Mouse (Mus musculus): ENCODE data around the gene Ass1.

The Ass1 gene

GRCm38 (mm10) chr2:31458989-31459936, 10.7 kb upstream of the Ass1 start:
- DNase-seq (ENCODE audit: low spot score): no peak

- DNase-seq (ENCODE audit: low spot score): no peak
Measured at GRCm38 (mm10) chr2:31460025-31460571, 9.9 kb upstream of the Ass1 start.

- no peak for DNase-seq (ENCODE audit: low spot score)
Measured at GRCm38 (mm10) chr2:31460920-31461319, 9.1 kb upstream of the Ass1 start.

GRCm38 (mm10) chr2:31462051-31462450, 8.0 kb upstream of the Ass1 start:
- no peak for DNase-seq (ENCODE audit: low spot score)

- DNase-seq (ENCODE audit: low spot score): no peak
Measured at GRCm38 (mm10) chr2:31463253-31463652, 6.8 kb upstream of the Ass1 start.

GRCm38 (mm10) chr2:31463696-31464528, 6.1 kb upstream of the Ass1 start:
- no peak for DNase-seq (ENCODE audit: low spot score)

- DNase-seq (ENCODE audit: low spot score): no peak
Measured at GRCm38 (mm10) chr2:31464529-31464910, 5.5 kb upstream of the Ass1 start.

GRCm38 (mm10) chr2:31467457-31467856, 2.5 kb upstream of the Ass1 start:
- no peak for DNase-seq (ENCODE audit: low spot score)

- DNase-seq (ENCODE audit: low spot score): no peak
Measured at GRCm38 (mm10) chr2:31468857-31469256, 1.1 kb upstream of the Ass1 start.

GRCm38 (mm10) chr2:31469480-31469879, 527 bp upstream of the Ass1 start:
- DNase-seq (ENCODE audit: low spot score): no peak

- no peak for DNase-seq (ENCODE audit: low spot score)
Measured at GRCm38 (mm10) chr2:31470683-31471385, 827 bp downstream of the Ass1 start.

GRCm38 (mm10) chr2:31471611-31472010, 1.6 kb downstream of the Ass1 start:
- no peak for DNase-seq (ENCODE audit: low spot score)

- peak; percentile 33 for DNase-seq (ENCODE audit: low spot score)
Measured at GRCm38 (mm10) chr2:31472406-31473065, 2.5 kb downstream of the Ass1 start.

GRCm38 (mm10) chr2:31473941-31474340, 3.9 kb downstream of the Ass1 start:
- DNase-seq (ENCODE audit: low spot score): no peak

- DNase-seq (ENCODE audit: low spot score): no peak
Measured at GRCm38 (mm10) chr2:31474686-31475085, 4.7 kb downstream of the Ass1 start.

GRCm38 (mm10) chr2:31476107-31476820, 6.3 kb downstream of the Ass1 start:
- no peak for DNase-seq (ENCODE audit: low spot score)

- DNase-seq (ENCODE audit: low spot score): no peak
Measured at GRCm38 (mm10) chr2:31477234-31478161, 7.5 kb downstream of the Ass1 start.

- DNase-seq (ENCODE audit: low spot score): peak; percentile 73
Measured at GRCm38 (mm10) chr2:31482914-31483575, 13.0 kb downstream of the Ass1 start.

GRCm38 (mm10) chr2:31484187-31484586, 14.2 kb downstream of the Ass1 start:
- no peak for DNase-seq (ENCODE audit: low spot score)

All from left cerebral cortex, adult 11 months (tissue).